ENCODE assay signal across 32 mouse cellular contexts in the genomic region with DNA sequence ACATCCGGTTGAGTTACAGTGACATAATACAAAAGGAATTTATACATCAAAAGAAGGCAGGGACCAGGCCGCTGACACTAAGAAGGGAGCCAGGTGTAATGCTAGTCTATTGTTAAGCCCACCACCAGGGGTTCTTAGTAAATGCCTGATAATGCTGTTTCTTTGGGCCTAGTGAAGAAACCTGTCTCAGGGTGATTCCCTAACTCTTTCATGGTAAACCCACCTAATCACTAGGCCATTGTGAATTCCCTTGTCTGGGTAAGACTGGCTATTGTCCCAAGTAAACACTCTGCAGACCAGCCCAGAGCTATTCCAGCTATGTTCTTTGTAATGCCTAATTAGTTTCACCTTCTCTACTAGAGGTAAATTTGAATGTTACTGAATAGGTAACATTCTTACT. TPM values are rescaled to one million over a fixed set of nuclear protein-coding genes. Genes with fewer than 3 reads are reported as not detected.
"Had no signal": no experiment of that assay in that cellular context is flagged by ENCODE, and none has a peak within 500 bp of the region (broad histone marks: within the 10 kb centered on the region; RNA-seq: fewer than 3 reads in every experiment).

No protein-coding gene starts in this region.

RNA-seq across cellular contexts. Expression of a gene that starts 13.9 kb away (rescaled TPM):
- total RNA-seq: common myeloid progenitor, adult 5-6 weeks; forebrain, postnatal 0 days; gastrocnemius, adult 18-20 months; gastrocnemius, adult 2 months; gastrocnemius, adult 8-10 months; gastrocnemius, postnatal 10 days; gastrocnemius, postnatal 14 days; gastrocnemius, postnatal 25 days; gastrocnemius, postnatal 36 days; gastrocnemius, postnatal 4 days; granulocyte monocyte progenitor cell, adult 5-6 weeks; heart, adult 18-20 months; heart, adult 2 months; heart, adult 8-10 months had no signal
- polyA plus RNA-seq: cortical plate, adult 2 months; embryonic facial prominence, embryonic 10.5 days; embryonic facial prominence, embryonic 11.5 days; embryonic facial prominence, embryonic 12.5 days; embryonic facial prominence, embryonic 14.5 days; erythroblast, embryonic 14.5 days; forebrain, embryonic 11.5 days; forebrain, embryonic 14.5 days; frontal cortex, adult 2 months; gonadal fat pad, adult 2 months; heart, adult 2 months; heart, embryonic 10.5 days; heart, embryonic 11.5 days had no signal

RNA-seq across cellular contexts. Expression of a gene that starts 30.2 kb away (rescaled TPM):
- total RNA-seq: common myeloid progenitor, adult 5-6 weeks; forebrain, postnatal 0 days; gastrocnemius, adult 18-20 months; gastrocnemius, adult 2 months; gastrocnemius, adult 8-10 months; gastrocnemius, postnatal 10 days; gastrocnemius, postnatal 14 days; gastrocnemius, postnatal 25 days; gastrocnemius, postnatal 36 days; gastrocnemius, postnatal 4 days; granulocyte monocyte progenitor cell, adult 5-6 weeks; heart, adult 18-20 months; heart, adult 2 months; heart, adult 8-10 months had no signal
- polyA plus RNA-seq: cortical plate, adult 2 months; embryonic facial prominence, embryonic 10.5 days; embryonic facial prominence, embryonic 11.5 days; embryonic facial prominence, embryonic 12.5 days; embryonic facial prominence, embryonic 13.5 days; embryonic facial prominence, embryonic 14.5 days; erythroblast, embryonic 14.5 days; forebrain, embryonic 10.5 days; forebrain, embryonic 11.5 days; forebrain, embryonic 12.5 days; forebrain, embryonic 13.5 days; forebrain, embryonic 14.5 days; forebrain, embryonic 15.5 days; forebrain, embryonic 16.5 days; forebrain, postnatal 0 days; frontal cortex, adult 2 months; gonadal fat pad, adult 2 months; heart, adult 2 months; heart, embryonic 10.5 days; heart, embryonic 11.5 days had no signal
